Mouse (Mus musculus) liver, postnatal 0 days (tissue): ENCODE measurements around the gene B3galt6.

Experiments used
- CTCF ChIP-seq: sonication (generic); IDR thresholded peaks from 2 replicates; pipeline ENCODE4 v1.5.1; 2016; ENCODE audit warnings: antibody characterized with exemption, low read depth
- EP300 ChIP-seq: IDR thresholded peaks from 2 replicates; pipeline ENCODE4 v1.6.1; 2016; ENCODE audit warnings: antibody characterized with exemption, low read depth, mild to moderate bottlenecking

- TF ChIP-seq CTCF (no peak), EP300 (no peak)
These were observed 22.2 kb downstream of the B3galt6 start for GRCm38 (mm10) chr4:155970286-155970685.
